Mouse (Mus musculus) ES-E14 (cell line): ENCODE data around the gene E2f6. TPM values are rescaled to one million over a fixed set of nuclear protein-coding genes. Genes with fewer than 3 reads are reported as not detected.

Experiments used
- DNase-seq: peaks from one replicate; pipeline ENCODE4 v3.0.0-alpha.2; 2013; ENCODE audit warnings: low read depth, low spot score
- H3K27ac ChIP-seq: 2 replicates; pipeline ENCODE4 v1.5.1; 2012; ENCODE audit warnings: low read depth, mild to moderate bottlenecking, low read length, moderate library complexity, mixed read lengths; ENCODE audit not compliant: poor library complexity, insufficient read depth, severe bottlenecking
- H3K36me3 ChIP-seq: 2 replicates; pipeline ENCODE4 v1.6.1; 2012; ENCODE audit warnings: mild to moderate bottlenecking, low read length, moderate library complexity, mixed read lengths; ENCODE audit not compliant: control insufficient read depth, poor library complexity, insufficient read depth, severe bottlenecking
- H3K4me1 ChIP-seq, 2 experiments: fragments of 150-350 bp in 1 of 2; sonication (generic) in 1 of 2; 2 replicates each; pipeline ENCODE4 v1.6.1; 2012; ENCODE audit warnings: low read length in 2 of 2, mild to moderate bottlenecking in 1 of 2, mixed read lengths in 1 of 2; ENCODE audit not compliant: control insufficient read depth in 2 of 2, insufficient read depth in 2 of 2, poor library complexity in 1 of 2
- H3K4me3 ChIP-seq, 2 experiments: fragments of 150-350 bp in 1 of 2; sonication (generic) in 1 of 2; 2 replicates each; pipeline ENCODE4 v1.5.1; 2012; ENCODE audit warnings: low read length in 2 of 2, low read depth in 1 of 2, mild to moderate bottlenecking in 1 of 2, mixed read lengths in 1 of 2; ENCODE audit not compliant: insufficient read depth in 1 of 2, poor library complexity in 1 of 2, severe bottlenecking in 1 of 2
- H3K9ac ChIP-seq: 2 replicates; pipeline ENCODE4 v1.6.1; 2012; ENCODE audit warnings: low read depth, mild to moderate bottlenecking, low read length, mixed read lengths; ENCODE audit not compliant: poor library complexity, insufficient read depth, severe bottlenecking
- H3K9me3 ChIP-seq: fragments of 150-350 bp; sonication (generic); 2 replicates; pipeline ENCODE4 v1.6.1; 2012; ENCODE audit warnings: low read depth, mild to moderate bottlenecking, low read length; ENCODE audit not compliant: control insufficient read depth, insufficient read depth
- CHD2 ChIP-seq: IDR thresholded peaks from 2 replicates; pipeline ENCODE4 v1.6.1; 2014; ENCODE audit warnings: mild to moderate bottlenecking, low read depth, low read length, inconsistent platforms
- HCFC1 ChIP-seq: IDR thresholded peaks from 2 replicates; pipeline ENCODE4 v1.6.1; 2012; ENCODE audit warnings: low read length, inconsistent platforms, borderline replicate concordance; ENCODE audit not compliant: insufficient read depth
- MAFK ChIP-seq: IDR thresholded peaks from 2 replicates; pipeline ENCODE4 v1.6.1; 2014; ENCODE audit warnings: mild to moderate bottlenecking, low read depth, low read length, inconsistent platforms; ENCODE audit not compliant: insufficient read depth
- ZC3H11A ChIP-seq: IDR thresholded peaks from 2 replicates; pipeline ENCODE4 v1.6.1; 2012; ENCODE audit warnings: low read depth, mild to moderate bottlenecking, inconsistent platforms, low read length, borderline replicate concordance
- ZNF384 ChIP-seq: IDR thresholded peaks from 2 replicates; pipeline ENCODE4 v1.6.1; 2012; ENCODE audit warnings: low read depth, low read length, inconsistent platforms
- in situ Hi-C, 2 experiments: fragments of 600-800 bp; cut with MboI; formaldehyde crosslinking; loops; one replicate each; pipeline ENCODE4 v1.15.1; 2025; ENCODE audit warnings: low sequenced_read_pairs in 2 of 2, inconsistent platforms in 1 of 2; ENCODE audit not compliant: unreplicated experiment in 2 of 2
- total RNA-seq: library from RNA; depleted of rRNA; stranded (reverse); fragments of 300-350 nt; gene quantifications from 2 replicates; pipeline ENCODE4 v1.2.3, GENCODE M21; 2012

E2f6 gene
- total RNA-seq, 1 experiment = 12.0 TPM

DNA sequence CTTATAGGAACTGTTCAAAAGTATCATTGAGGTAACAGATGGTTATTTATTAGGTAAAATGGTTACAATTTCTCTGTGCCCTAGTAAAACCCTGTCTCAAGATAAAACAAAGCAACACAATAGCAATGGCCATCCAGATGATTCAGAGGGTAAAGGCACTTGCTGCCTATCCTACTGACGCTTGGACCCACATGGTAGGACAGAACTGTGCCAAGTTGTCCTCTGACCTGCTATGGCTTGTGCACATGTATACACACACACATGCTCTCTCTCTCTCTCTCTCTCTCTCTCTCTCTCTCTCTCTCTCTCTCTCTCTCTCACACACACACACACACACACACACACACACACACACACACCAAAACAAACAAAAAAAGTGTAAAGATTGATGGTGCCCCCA lies 21.6 kb upstream of the E2f6 start:
- H3K4me3 ChIP-seq = no peak overlapping the region
- H3K27ac ChIP-seq = no peak overlapping the region
- in situ Hi-C loops = no loop called here
- H3K4me1 ChIP-seq = peaks cover 0 to 2% of the 10 kb centered on the region in 2 experiments; a peak in 1 of 4 replicates
- no peaks in the 10 kb centered on the region for H3K9me3 ChIP-seq
- no peaks in the 10 kb centered on the region for H3K36me3 ChIP-seq
- TF ChIP-seq ZNF384 (no peak), ZC3H11A (no peak), CHD2 (no peak), MAFK (no peak), HCFC1 (no peak)
- H3K9ac ChIP-seq = no peak overlapping the region
- DNase-seq = no peak

- in situ Hi-C loops = no loop called here
- TF ChIP-seq ZC3H11A = no peak
- TF ChIP-seq CHD2 = no peak
- no peak for TF ChIP-seq HCFC1
- no peak for TF ChIP-seq ZNF384
- no peak for TF ChIP-seq MAFK
Observed at GRCm38 (mm10) chr12:16789756-16790155, 21.0 kb upstream of the E2f6 start.

GRCm38 (mm10) chr12:16790456-16790855 lies 20.3 kb upstream of the E2f6 start:
- H3K36me3 ChIP-seq = no peaks in the 10 kb centered on the region
- H3K27ac ChIP-seq = no peak overlapping the region
- no peak overlapping the region for H3K4me3 ChIP-seq
- peaks cover 0 to 2% of the 10 kb centered on the region in 2 experiments; a peak in 1 of 4 replicates for H3K4me1 ChIP-seq
- no peaks in the 10 kb centered on the region for H3K9me3 ChIP-seq
- no peak for TF ChIP-seq ZNF384
- TF ChIP-seq MAFK = no peak
- TF ChIP-seq ZC3H11A = no peak
- no peak for TF ChIP-seq HCFC1
- DNase-seq = no peak
- H3K9ac ChIP-seq = no peak overlapping the region
- in situ Hi-C loops = no loop called here

More at GRCm38 (mm10) chr12:16789756-16790155, 21.0 kb upstream of the E2f6 start:
- Histone ChIP-seq H3K36me3 (no peaks in the 10 kb centered on the region), H3K27ac (no peak overlapping the region), H3K9me3 (no peaks in the 10 kb centered on the region), H3K4me3 (no peak overlapping the region), H3K4me1 (peaks cover 0 to 2% of the 10 kb centered on the region in 2 experiments; a peak in 1 of 4 replicates), H3K9ac (no peak overlapping the region)
- DNase-seq = no peak

GRCm38 (mm10) chr12:16793371-16793770 lies 17.4 kb upstream of the E2f6 start:
- H3K9ac ChIP-seq = no peak overlapping the region
- DNase-seq = no peak
- H3K4me3 ChIP-seq = no peak overlapping the region
- no peaks in the 10 kb centered on the region for H3K9me3 ChIP-seq
- no peaks in the 10 kb centered on the region for H3K36me3 ChIP-seq
- H3K4me1 ChIP-seq = peaks cover 0 to 2% of the 10 kb centered on the region in 2 experiments; a peak in 1 of 4 replicates
- no peak overlapping the region for H3K27ac ChIP-seq
- in situ Hi-C loops = no loop called here
- TF ChIP-seq ZNF384 (no peak), CHD2 (no peak), HCFC1 (no peak), MAFK (no peak), ZC3H11A (no peak)

DNA sequence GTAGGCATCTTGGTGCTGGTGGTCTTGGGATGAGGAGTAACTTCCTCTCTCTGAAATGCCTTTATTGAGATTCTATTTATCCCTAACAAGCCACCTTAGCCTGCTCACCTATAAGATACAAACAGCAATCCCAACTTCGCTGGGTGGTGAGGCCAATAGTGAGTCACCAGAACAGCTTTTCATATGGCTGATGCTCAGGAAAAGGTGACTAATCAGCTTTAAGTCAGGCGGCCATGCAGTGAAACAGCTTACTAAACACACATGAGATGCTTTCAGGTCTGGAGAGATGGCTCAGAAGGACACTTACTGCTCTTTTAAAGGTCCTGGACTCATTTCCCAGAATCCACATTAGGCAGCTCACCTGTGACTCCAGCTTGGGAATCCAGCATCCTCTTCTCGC lies 15.0 kb upstream of the E2f6 start:
- in situ Hi-C loops = no loop called here
- H3K9me3 ChIP-seq = no peaks in the 10 kb centered on the region
- H3K4me3 ChIP-seq = no peak overlapping the region
- no peak overlapping the region for H3K9ac ChIP-seq
- no peaks in the 10 kb centered on the region for H3K36me3 ChIP-seq
- DNase-seq = no peak
- peaks cover 0 to 2% of the 10 kb centered on the region in 2 experiments; a peak in 1 of 4 replicates for H3K4me1 ChIP-seq
- TF ChIP-seq HCFC1 = no peak
- TF ChIP-seq CHD2 = no peak
- TF ChIP-seq ZC3H11A = no peak
- no peak for TF ChIP-seq MAFK
- TF ChIP-seq ZNF384 = no peak
- H3K27ac ChIP-seq = no peak overlapping the region
